Mouse (Mus musculus): ENCODE results near the gene Epha6. TPM values are rescaled to one million over a fixed set of nuclear protein-coding genes. Genes with fewer than 3 reads are reported as not detected.

The Epha6 gene
- polyA plus RNA-seq, 1 experiment from 2014 or later, result 0.29 TPM

GRCm38 (mm10) chr16:59666938-59667337 lies 938.4 kb downstream of the Epha6 start:
- Histone ChIP-seq H3K4me2 (ENCODE audit: low read depth, low read length) (no peak overlapping the region), H3K27me3 (replicated peaks; ENCODE audit: control insufficient read depth, insufficient read depth, low read length) (no peaks in the 10 kb centered on the region), H3K9me3 (ENCODE audit: control insufficient read depth, low read length) (no peaks in the 10 kb centered on the region), H3K9ac (ENCODE audit: low read depth, low read length) (no peak overlapping the region), H3K4me3 (ENCODE audit: low read length) (no peak overlapping the region), H3K4me1 (ENCODE audit: control insufficient read depth, insufficient read depth, low read length) (no peaks in the 10 kb centered on the region), H3K27ac (ENCODE audit: low read length) (no peak overlapping the region), H3K36me3 (ENCODE audit: control insufficient read depth, insufficient read depth, low read length) (no peaks in the 10 kb centered on the region)
- 88% methylated on average over 2 of the region's 2 CpGs for WGBS
- ATAC-seq, result no peak

- Histone ChIP-seq H3K27me3 (replicated peaks; ENCODE audit: control insufficient read depth, insufficient read depth, low read length) (no peaks in the 10 kb centered on the region), H3K4me3 (ENCODE audit: low read length) (no peak overlapping the region), H3K4me1 (ENCODE audit: control insufficient read depth, insufficient read depth, low read length) (no peaks in the 10 kb centered on the region), H3K9me3 (ENCODE audit: control insufficient read depth, low read length) (no peaks in the 10 kb centered on the region), H3K9ac (ENCODE audit: low read depth, low read length) (no peak overlapping the region), H3K27ac (ENCODE audit: low read length) (no peak overlapping the region), H3K36me3 (ENCODE audit: control insufficient read depth, insufficient read depth, low read length) (no peaks in the 10 kb centered on the region), H3K4me2 (ENCODE audit: low read depth, low read length) (no peak overlapping the region)
- 50% methylated on average over 2 of the region's 2 CpGs for WGBS
- no peak for ATAC-seq
These were observed 961.6 kb downstream of the Epha6 start for GRCm38 (mm10) chr16:59643766-59644165.

GRCm38 (mm10) chr16:59639985-59640384 lies 965.3 kb downstream of the Epha6 start:
- H3K27me3 ChIP-seq (replicated peaks; ENCODE audit: control insufficient read depth, insufficient read depth, low read length), result no peaks in the 10 kb centered on the region
- 88% methylated on average over 3 of the region's 3 CpGs for WGBS
- no peak overlapping the region for H3K9ac ChIP-seq (ENCODE audit: low read depth, low read length)
- H3K36me3 ChIP-seq (ENCODE audit: control insufficient read depth, insufficient read depth, low read length), result no peaks in the 10 kb centered on the region
- H3K27ac ChIP-seq (ENCODE audit: low read length), result no peak overlapping the region
- no peak overlapping the region for H3K4me2 ChIP-seq (ENCODE audit: low read depth, low read length)
- H3K4me3 ChIP-seq (ENCODE audit: low read length), result no peak overlapping the region
- no peaks in the 10 kb centered on the region for H3K9me3 ChIP-seq (ENCODE audit: control insufficient read depth, low read length)
- no peak for ATAC-seq
- H3K4me1 ChIP-seq (ENCODE audit: control insufficient read depth, insufficient read depth, low read length), result no peaks in the 10 kb centered on the region

GRCm38 (mm10) chr16:59639102-59639691 lies 966.1 kb downstream of the Epha6 start, which contains the start of gene Arl6:
Gene Arl6 (minus strand): TSS chr16:59639391.
- peak within 1 kb of the TSS; percentile 74 for H3K4me3 ChIP-seq (ENCODE audit: low read length)
- under 1% methylated on average over 46 of the region's 46 CpGs for WGBS
- H3K4me2 ChIP-seq (ENCODE audit: low read depth, low read length), result peak within 1 kb of the TSS; percentile 81
- no peaks in the 10 kb centered on the region for H3K27me3 ChIP-seq (replicated peaks; ENCODE audit: control insufficient read depth, insufficient read depth, low read length)
- peak within 1 kb of the TSS; percentile 77 for H3K9ac ChIP-seq (ENCODE audit: low read depth, low read length)
- no peaks in the 10 kb centered on the region for H3K36me3 ChIP-seq (ENCODE audit: control insufficient read depth, insufficient read depth, low read length)
- ATAC-seq, result peak; percentile 100
- H3K9me3 ChIP-seq (ENCODE audit: control insufficient read depth, low read length), result no peaks in the 10 kb centered on the region
- peak within 1 kb of the TSS; percentile 98 for H3K27ac ChIP-seq (ENCODE audit: low read length)
- no peaks in the 10 kb centered on the region for H3K4me1 ChIP-seq (ENCODE audit: control insufficient read depth, insufficient read depth, low read length)

GRCm38 (mm10) chr16:59634598-59634997 lies 970.7 kb downstream of the Epha6 start:
- WGBS, result 83% methylated on average over 2 of the region's 2 CpGs
- H3K9ac ChIP-seq (ENCODE audit: low read depth, low read length), result no peak overlapping the region
- H3K27ac ChIP-seq (ENCODE audit: low read length), result no peak overlapping the region
- no peaks in the 10 kb centered on the region for H3K9me3 ChIP-seq (ENCODE audit: control insufficient read depth, low read length)
- ATAC-seq, result no peak
- H3K4me3 ChIP-seq (ENCODE audit: low read length), result no peak overlapping the region
- H3K4me1 ChIP-seq (ENCODE audit: control insufficient read depth, insufficient read depth, low read length), result no peaks in the 10 kb centered on the region
- H3K27me3 ChIP-seq (replicated peaks; ENCODE audit: control insufficient read depth, insufficient read depth, low read length), result no peaks in the 10 kb centered on the region
- H3K36me3 ChIP-seq (ENCODE audit: control insufficient read depth, insufficient read depth, low read length), result no peaks in the 10 kb centered on the region
- no peak overlapping the region for H3K4me2 ChIP-seq (ENCODE audit: low read depth, low read length)

GRCm38 (mm10) chr16:59621554-59621953 lies 983.8 kb downstream of the Epha6 start:
- H3K9ac ChIP-seq (ENCODE audit: low read depth, low read length), result no peak overlapping the region
- 94% methylated on average over 2 of the region's 2 CpGs for WGBS
- H3K4me1 ChIP-seq (ENCODE audit: control insufficient read depth, insufficient read depth, low read length), result no peaks in the 10 kb centered on the region
- H3K9me3 ChIP-seq (ENCODE audit: control insufficient read depth, low read length), result no peaks in the 10 kb centered on the region
- no peaks in the 10 kb centered on the region for H3K27me3 ChIP-seq (replicated peaks; ENCODE audit: control insufficient read depth, insufficient read depth, low read length)
- H3K36me3 ChIP-seq (ENCODE audit: control insufficient read depth, insufficient read depth, low read length), result 0 out of 2 replicates have a peak, but pooled peaks cover 2% of the 10 kb centered on the region
- no peak overlapping the region for H3K4me3 ChIP-seq (ENCODE audit: low read length)
- no peak overlapping the region for H3K27ac ChIP-seq (ENCODE audit: low read length)
- no peak overlapping the region for H3K4me2 ChIP-seq (ENCODE audit: low read depth, low read length)
- no peak for ATAC-seq

GRCm38 (mm10) chr16:59617167-59617566 lies 988.2 kb downstream of the Epha6 start:
- H3K4me1 ChIP-seq (ENCODE audit: control insufficient read depth, insufficient read depth, low read length), result no peaks in the 10 kb centered on the region
- H3K27ac ChIP-seq (ENCODE audit: low read length), result no peak overlapping the region
- peak; percentile 76 for ATAC-seq
- H3K9me3 ChIP-seq (ENCODE audit: control insufficient read depth, low read length), result no peaks in the 10 kb centered on the region
- no peak overlapping the region for H3K9ac ChIP-seq (ENCODE audit: low read depth, low read length)
- no peaks in the 10 kb centered on the region for H3K36me3 ChIP-seq (ENCODE audit: control insufficient read depth, insufficient read depth, low read length)
- no peak overlapping the region for H3K4me2 ChIP-seq (ENCODE audit: low read depth, low read length)
- H3K4me3 ChIP-seq (ENCODE audit: low read length), result no peak overlapping the region
- 36% methylated on average over 3 of the region's 3 CpGs for WGBS
- H3K27me3 ChIP-seq (replicated peaks; ENCODE audit: control insufficient read depth, insufficient read depth, low read length), result no peaks in the 10 kb centered on the region

DNA sequence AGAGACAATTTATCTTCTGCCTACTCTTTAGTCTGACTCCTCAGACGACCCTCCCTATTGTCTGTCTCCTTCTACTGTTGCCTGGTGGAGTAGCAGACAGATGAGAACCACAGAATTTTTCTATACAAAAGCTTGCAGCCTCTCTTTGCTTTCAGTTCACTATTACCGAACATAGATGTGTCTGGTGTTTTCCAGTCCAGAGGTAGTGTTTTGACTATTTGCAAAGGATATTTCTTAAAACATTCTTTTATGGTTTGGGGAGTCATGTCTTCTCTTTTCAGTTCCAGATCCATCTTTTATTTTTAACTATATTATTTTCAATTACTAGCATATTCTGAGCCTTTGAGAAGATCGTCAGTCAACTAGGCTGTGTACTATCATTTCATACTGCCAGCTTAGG lies 989.7 kb downstream of the Epha6 start:
- Histone ChIP-seq H3K4me1 (ENCODE audit: control insufficient read depth, insufficient read depth, low read length) (no peaks in the 10 kb centered on the region), H3K4me2 (ENCODE audit: low read depth, low read length) (no peak overlapping the region), H3K36me3 (ENCODE audit: control insufficient read depth, insufficient read depth, low read length) (no peaks in the 10 kb centered on the region), H3K9ac (ENCODE audit: low read depth, low read length) (no peak overlapping the region), H3K27ac (ENCODE audit: low read length) (no peak overlapping the region), H3K9me3 (ENCODE audit: control insufficient read depth, low read length) (no peaks in the 10 kb centered on the region), H3K4me3 (ENCODE audit: low read length) (no peak overlapping the region), H3K27me3 (replicated peaks; ENCODE audit: control insufficient read depth, insufficient read depth, low read length) (no peaks in the 10 kb centered on the region)
- WGBS, result 74% methylated on average over 3 of the region's 3 CpGs
- no peak for ATAC-seq

GRCm38 (mm10) chr16:59610750-59611149 lies 994.6 kb downstream of the Epha6 start:
- 85% methylated on average over 1 of the region's 1 CpGs for WGBS
- Histone ChIP-seq H3K27ac (ENCODE audit: low read length) (no peak overlapping the region), H3K27me3 (replicated peaks; ENCODE audit: control insufficient read depth, insufficient read depth, low read length) (no peaks in the 10 kb centered on the region), H3K4me1 (ENCODE audit: control insufficient read depth, insufficient read depth, low read length) (no peaks in the 10 kb centered on the region), H3K9me3 (ENCODE audit: control insufficient read depth, low read length) (no peaks in the 10 kb centered on the region), H3K4me3 (ENCODE audit: low read length) (no peak overlapping the region), H3K9ac (ENCODE audit: low read depth, low read length) (no peak overlapping the region), H3K4me2 (ENCODE audit: low read depth, low read length) (no peak overlapping the region), H3K36me3 (ENCODE audit: control insufficient read depth, insufficient read depth, low read length) (no peaks in the 10 kb centered on the region)
- no peak for ATAC-seq

Data from intestine, embryonic 16.5 days (tissue).